Mouse (Mus musculus): ENCODE measurements around the gene Gm13287. TPM values are rescaled to one million over a fixed set of nuclear protein-coding genes. Genes with fewer than 3 reads are reported as not detected.

Gm13287 gene
- polyA plus RNA-seq, 1 experiment from 2014 or later: not detected

Other genes with a start within 250 kb of the Gm13287 start
- gene Ifna15, start 245.0 kb upstream of the Gm13287 start, polyA plus RNA-seq (2016; fragmentation: Nextera tagmentation; extraction: Ambion mirVana): not detected in 2 replicates
- gene Ifna14, start 231.5 kb upstream of the Gm13287 start, polyA plus RNA-seq (2016; fragmentation: Nextera tagmentation; extraction: Ambion mirVana): not detected in 2 replicates
- gene Ifna9, start 210.9 kb upstream of the Gm13287 start, polyA plus RNA-seq (2016; fragmentation: Nextera tagmentation; extraction: Ambion mirVana): not detected in 2 replicates
- gene Ifna12, start 199.9 kb upstream of the Gm13287 start, polyA plus RNA-seq (2016; fragmentation: Nextera tagmentation; extraction: Ambion mirVana): not detected in 2 replicates
- not detected in 2 replicates for gene C87499, start 168.8 kb upstream of the Gm13287 start, polyA plus RNA-seq (2016; fragmentation: Nextera tagmentation; extraction: Ambion mirVana)
- gene Ifna13, start 158.8 kb upstream of the Gm13287 start, polyA plus RNA-seq (2016; fragmentation: Nextera tagmentation; extraction: Ambion mirVana): not detected in 2 replicates
- not detected in 2 replicates for gene Ifna16, start 126.3 kb upstream of the Gm13287 start, polyA plus RNA-seq (2016; fragmentation: Nextera tagmentation; extraction: Ambion mirVana)
- gene Ifna2, start 119.3 kb upstream of the Gm13287 start, polyA plus RNA-seq (2016; fragmentation: Nextera tagmentation; extraction: Ambion mirVana): not detected in 2 replicates
- not detected in 2 replicates for gene Ifnab, start 111.9 kb upstream of the Gm13287 start, polyA plus RNA-seq (2016; fragmentation: Nextera tagmentation; extraction: Ambion mirVana)
- gene Gm26566, start 81.4 kb upstream of the Gm13287 start, polyA plus RNA-seq (2016; fragmentation: Nextera tagmentation; extraction: Ambion mirVana): 1.6 and 2.4 TPM in 2 replicates
- gene Klhl9, start 80.8 kb upstream of the Gm13287 start, polyA plus RNA-seq (2016; fragmentation: Nextera tagmentation; extraction: Ambion mirVana): 142 and 149 TPM in 2 replicates
- gene Gm13271, start 48.4 kb upstream of the Gm13287 start, polyA plus RNA-seq (2016; fragmentation: Nextera tagmentation; extraction: Ambion mirVana): not detected in 2 replicates
- 0.15 and 0.18 TPM in 2 replicates for gene Gm13283, start 43.1 kb upstream of the Gm13287 start, polyA plus RNA-seq (2016; fragmentation: Nextera tagmentation; extraction: Ambion mirVana)
- gene Gm13290, start 29.4 kb upstream of the Gm13287 start, polyA plus RNA-seq (2016; fragmentation: Nextera tagmentation; extraction: Ambion mirVana): 0.55 TPM in 1 of 2 replicates, not detected in the other
- gene Gm13289, start 26.3 kb upstream of the Gm13287 start, polyA plus RNA-seq (2016; fragmentation: Nextera tagmentation; extraction: Ambion mirVana): not detected in 2 replicates
- gene Gm13272, start 23.4 kb upstream of the Gm13287 start, polyA plus RNA-seq (2016; fragmentation: Nextera tagmentation; extraction: Ambion mirVana): not detected in 2 replicates
- gene Ifnz, start 21.1 kb upstream of the Gm13287 start, polyA plus RNA-seq (2016; fragmentation: Nextera tagmentation; extraction: Ambion mirVana): not detected in 2 replicates
- gene Gm13276, start 17.5 kb upstream of the Gm13287 start, polyA plus RNA-seq (2016; fragmentation: Nextera tagmentation; extraction: Ambion mirVana): not detected in 2 replicates
- gene Gm13277, start 14.6 kb upstream of the Gm13287 start, polyA plus RNA-seq (2016; fragmentation: Nextera tagmentation; extraction: Ambion mirVana): not detected in 2 replicates
- gene Gm13278, start 11.7 kb upstream of the Gm13287 start, polyA plus RNA-seq (2016; fragmentation: Nextera tagmentation; extraction: Ambion mirVana): not detected in 2 replicates
- gene Gm13275, start 8.8 kb upstream of the Gm13287 start, polyA plus RNA-seq (2016; fragmentation: Nextera tagmentation; extraction: Ambion mirVana): not detected in 2 replicates
- not detected in 2 replicates for gene Gm13279, start 5.9 kb upstream of the Gm13287 start, polyA plus RNA-seq (2016; fragmentation: Nextera tagmentation; extraction: Ambion mirVana)
- 0.29 TPM in 1 of 2 replicates, not detected in the other for gene Gm13285, start 3.6 kb upstream of the Gm13287 start, polyA plus RNA-seq (2016; fragmentation: Nextera tagmentation; extraction: Ambion mirVana)
- 0.15 TPM in 1 of 2 replicates, not detected in the other for gene Gm13288, start 2.3 kb downstream of the Gm13287 start, polyA plus RNA-seq (2016; fragmentation: Nextera tagmentation; extraction: Ambion mirVana)
- gene Ifna7, start 13.0 kb downstream of the Gm13287 start, polyA plus RNA-seq (2016; fragmentation: Nextera tagmentation; extraction: Ambion mirVana): not detected in 2 replicates
- gene Ifna11, start 16.7 kb downstream of the Gm13287 start, polyA plus RNA-seq (2016; fragmentation: Nextera tagmentation; extraction: Ambion mirVana): not detected in 2 replicates
- not detected in 2 replicates for gene Ifna6, start 24.2 kb downstream of the Gm13287 start, polyA plus RNA-seq (2016; fragmentation: Nextera tagmentation; extraction: Ambion mirVana)
- not detected in 2 replicates for gene Ifna5, start 32.3 kb downstream of the Gm13287 start, polyA plus RNA-seq (2016; fragmentation: Nextera tagmentation; extraction: Ambion mirVana)
- gene Ifna4, start 38.6 kb downstream of the Gm13287 start, polyA plus RNA-seq (2016; fragmentation: Nextera tagmentation; extraction: Ambion mirVana): not detected in 2 replicates
- gene Ifna1, start 46.8 kb downstream of the Gm13287 start, polyA plus RNA-seq (2016; fragmentation: Nextera tagmentation; extraction: Ambion mirVana): not detected in 2 replicates
- gene Ifne, start 76.9 kb downstream of the Gm13287 start, polyA plus RNA-seq (2016; fragmentation: Nextera tagmentation; extraction: Ambion mirVana): not detected in 2 replicates